In genomic region chr17:83235227-83235626, GRCm38 (mm10) we compare ENCODE assay signal across 18 mouse cellular contexts. TPM values are rescaled to one million over a fixed set of nuclear protein-coding genes. Genes with fewer than 3 reads are reported as not detected.
DNase-seq lines count a peak whose midpoint lies in the region; ATAC-seq and TF ChIP-seq lines count a peak whose summit lies in the region.
"Had no signal": no experiment of that assay in that cellular context is flagged by ENCODE, and none has a peak within 500 bp of the region (broad histone marks: within the 10 kb centered on the region; RNA-seq: fewer than 3 reads in every experiment).

No protein-coding gene starts in this region.

- TF ChIP-seq CTCF in midbrain, postnatal 0 days (IDR thresholded peaks at IDR 0.05), result no peak

- H3K27me3 ChIP-seq in hindbrain, embryonic 16.5 days (replicated peaks; ENCODE audit: control insufficient read depth, insufficient read depth, low read length), result no peaks in the 10 kb centered on the region
- peaks cover 21% of the 10 kb centered on the region for H3K27me3 ChIP-seq in hindbrain, embryonic 10.5 days (ENCODE audit: insufficient read depth, poor library complexity, severe bottlenecking)
- peaks cover 17% of the 10 kb centered on the region for H3K27me3 ChIP-seq in midbrain, postnatal 0 days (ENCODE audit: insufficient read depth, low read length)
- peaks cover 82% of the 10 kb centered on the region for H3K27me3 ChIP-seq in midbrain, embryonic 11.5 days (ENCODE audit: control insufficient read depth, insufficient read depth, low read length)
- H3K27me3 ChIP-seq in forebrain, embryonic 16.5 days (replicated peaks; ENCODE audit: control insufficient read depth, insufficient read depth, low read length), result no peaks in the 10 kb centered on the region
- H3K27me3 ChIP-seq: heart, embryonic 15.5 days had no signal

- DNase-seq in hindbrain, embryonic 10.5 days (ENCODE audit: low spot score), result no peak
- DNase-seq in midbrain, postnatal 0 days (ENCODE audit: low spot score), result peak; percentile 87
- DNase-seq in midbrain, embryonic 11.5 days (ENCODE audit: low spot score, missing footprints), result no peak
- DNase-seq in cerebellum, adult 18-20 months, result peak; percentile 58 to 70
- DNase-seq in right cerebral cortex, postnatal 25 days, result no peak
- DNase-seq in kidney, adult 18-20 months, result no peak
- DNase-seq: adrenal gland, postnatal 10 days; heart, adult 18-20 months; thymus, postnatal 14 days had no signal

- H3K4me2 ChIP-seq in hindbrain, embryonic 16.5 days (ENCODE audit: low read length), result no peak overlapping the region
- no peak overlapping the region for H3K4me2 ChIP-seq in midbrain, postnatal 0 days (ENCODE audit: low read depth, low read length, poor library complexity, severe bottlenecking)
- no peak overlapping the region for H3K4me2 ChIP-seq in midbrain, embryonic 11.5 days
- no peak overlapping the region for H3K4me2 ChIP-seq in forebrain, embryonic 16.5 days (ENCODE audit: low read length)
- H3K4me2 ChIP-seq: heart, embryonic 15.5 days; limb, embryonic 12.5 days had no signal

- WGBS in hindbrain, embryonic 16.5 days, result 62% methylated on average over 10 of the region's 10 CpGs
- WGBS in hindbrain, embryonic 10.5 days, result 89% methylated on average over 10 of the region's 10 CpGs
- 76% methylated on average over 10 of the region's 10 CpGs for WGBS in midbrain, postnatal 0 days
- 89% methylated on average over 10 of the region's 10 CpGs for WGBS in midbrain, embryonic 11.5 days
- WGBS in forebrain, embryonic 16.5 days, result 55% methylated on average over 10 of the region's 10 CpGs

- H3K4me3 ChIP-seq in hindbrain, embryonic 16.5 days (ENCODE audit: low read length), result no peak overlapping the region
- no peak overlapping the region for H3K4me3 ChIP-seq in hindbrain, embryonic 10.5 days
- no peak overlapping the region for H3K4me3 ChIP-seq in midbrain, postnatal 0 days (ENCODE audit: low read depth, low read length)
- H3K4me3 ChIP-seq in midbrain, embryonic 11.5 days (ENCODE audit: low read depth, low read length), result no peak overlapping the region
- H3K4me3 ChIP-seq in forebrain, embryonic 16.5 days (replicated peaks; ENCODE audit: low read length), result no peak overlapping the region
- H3K4me3 ChIP-seq: heart, embryonic 15.5 days; limb, embryonic 12.5 days; megakaryocyte, embryonic 14.5 days had no signal

- peak; percentile 64 for ATAC-seq in hindbrain, embryonic 16.5 days
- ATAC-seq in midbrain, postnatal 0 days (ENCODE audit: low FRiP score), result no peak; the same call in 1 of the 2 replicates
- no peak for ATAC-seq in midbrain, embryonic 11.5 days (ENCODE audit: low FRiP score)
- peak; percentile 92 for ATAC-seq in forebrain, embryonic 16.5 days
- ATAC-seq: CD4-positive, CD25-positive, alpha-beta regulatory T cell, adult 4 months; lung, postnatal 0 days had no signal

- no peak overlapping the region for H3K27ac ChIP-seq in hindbrain, embryonic 16.5 days (ENCODE audit: low read depth, low read length)
- H3K27ac ChIP-seq in hindbrain, embryonic 10.5 days, result no peak overlapping the region
- no peak overlapping the region for H3K27ac ChIP-seq in midbrain, postnatal 0 days (ENCODE audit: low read depth, low read length)
- no peak overlapping the region for H3K27ac ChIP-seq in midbrain, embryonic 11.5 days (ENCODE audit: low read depth, low read length)
- H3K27ac ChIP-seq in forebrain, embryonic 16.5 days (ENCODE audit: low read length), result peak overlapping the region; percentile 77
- H3K27ac ChIP-seq: heart, embryonic 15.5 days; limb, embryonic 12.5 days; liver, embryonic 14.5 days had no signal

- H3K9ac ChIP-seq in hindbrain, embryonic 16.5 days (ENCODE audit: low read depth, low read length), result no peak overlapping the region
- H3K9ac ChIP-seq in midbrain, postnatal 0 days (replicated peaks; ENCODE audit: low read length, poor library complexity, severe bottlenecking), result no peak overlapping the region
- no peak overlapping the region for H3K9ac ChIP-seq in midbrain, embryonic 11.5 days (ENCODE audit: low read length)
- no peak overlapping the region for H3K9ac ChIP-seq in forebrain, embryonic 16.5 days (replicated peaks; ENCODE audit: low read depth, low read length)
- H3K9ac ChIP-seq: heart, embryonic 15.5 days; limb, embryonic 12.5 days; liver, embryonic 14.5 days had no signal

- no peaks in the 10 kb centered on the region for H3K36me3 ChIP-seq in hindbrain, embryonic 16.5 days (ENCODE audit: control insufficient read depth, insufficient read depth, low read length)
- no peaks in the 10 kb centered on the region for H3K36me3 ChIP-seq in hindbrain, embryonic 10.5 days
- no peaks in the 10 kb centered on the region for H3K36me3 ChIP-seq in midbrain, postnatal 0 days (ENCODE audit: insufficient read depth, low read length)
- no peaks in the 10 kb centered on the region for H3K36me3 ChIP-seq in midbrain, embryonic 11.5 days (ENCODE audit: control insufficient read depth, insufficient read depth, low read length)
- no peaks in the 10 kb centered on the region for H3K36me3 ChIP-seq in forebrain, embryonic 16.5 days (ENCODE audit: control insufficient read depth, insufficient read depth)
- H3K36me3 ChIP-seq: heart, embryonic 15.5 days; limb, embryonic 12.5 days had no signal

- H3K4me1 ChIP-seq in hindbrain, embryonic 16.5 days (ENCODE audit: control insufficient read depth, insufficient read depth, low read depth, low read length), result peaks cover 5% of the 10 kb centered on the region; the same call in 1 of the 2 replicates
- H3K4me1 ChIP-seq in hindbrain, embryonic 10.5 days (replicated peaks), result peaks cover 17% of the 10 kb centered on the region
- no peaks in the 10 kb centered on the region for H3K4me1 ChIP-seq in midbrain, postnatal 0 days (ENCODE audit: insufficient read depth, low read length)
- peaks cover 8% of the 10 kb centered on the region for H3K4me1 ChIP-seq in midbrain, embryonic 11.5 days (ENCODE audit: control insufficient read depth, insufficient read depth, low read length)
- peaks cover 16% of the 10 kb centered on the region for H3K4me1 ChIP-seq in forebrain, embryonic 16.5 days (replicated peaks; ENCODE audit: control insufficient read depth, insufficient read depth, low read length)
- H3K4me1 ChIP-seq: limb, embryonic 12.5 days; megakaryocyte, embryonic 14.5 days had no signal

- H3K9me3 ChIP-seq in hindbrain, embryonic 16.5 days (ENCODE audit: control insufficient read depth, low read length), result no peaks in the 10 kb centered on the region
- no peaks in the 10 kb centered on the region for H3K9me3 ChIP-seq in hindbrain, embryonic 10.5 days
- no peaks in the 10 kb centered on the region for H3K9me3 ChIP-seq in midbrain, postnatal 0 days (ENCODE audit: low read length)
- no peaks in the 10 kb centered on the region for H3K9me3 ChIP-seq in midbrain, embryonic 11.5 days (ENCODE audit: control insufficient read depth, low read length)
- no peaks in the 10 kb centered on the region for H3K9me3 ChIP-seq in forebrain, embryonic 16.5 days (ENCODE audit: control insufficient read depth, low read length)
- H3K9me3 ChIP-seq: heart, embryonic 15.5 days; limb, embryonic 12.5 days; megakaryocyte, embryonic 14.5 days had no signal

RNA-seq across cellular contexts. Expression of gene Pkdcc, which starts 20.1 kb away (rescaled TPM):
- 5.0 and 5.1 TPM in 2 replicates for polyA plus RNA-seq in hindbrain, embryonic 16.5 days (2015; fragmentation: Nextera tagmentation; extraction: Ambion mirVana)
- polyA plus RNA-seq in hindbrain, embryonic 10.5 days (2016; fragmentation: Nextera tagmentation; extraction: Ambion mirVana), result 9.1 and 11.4 TPM in 2 replicates
- 27.8 and 33.7 TPM in 2 replicates for total RNA-seq in midbrain, postnatal 0 days (2014; rRNA removed)
- 2.1 and 2.2 TPM in 2 replicates for polyA plus RNA-seq in midbrain, postnatal 0 days (2015; fragmentation: Nextera tagmentation; extraction: Ambion mirVana)
- polyA plus RNA-seq in midbrain, embryonic 11.5 days (2014; fragmentation: Nextera tagmentation; extraction: Ambion mirVana), result 5.0 and 5.5 TPM in 2 replicates
- 5.5 and 5.8 TPM in 2 replicates for polyA plus RNA-seq in forebrain, embryonic 16.5 days (2015; fragmentation: Nextera tagmentation; extraction: Ambion mirVana)
- total RNA-seq: MEL had no signal
- polyA plus RNA-seq: CD4-positive, CD25-positive, alpha-beta regulatory T cell, adult 4 months had no signal

Comparison
In these comparisons a context has a peak if more than half of its experiments do, and no peak if none do; other contexts are left out.
1. DNase-seq: peak in midbrain, postnatal 0 days (single experiment) and cerebellum, adult 18-20 months (2 of 2); none in hindbrain, embryonic 10.5 days (single experiment), midbrain, embryonic 11.5 days (single experiment), right cerebral cortex, postnatal 25 days (single experiment) and kidney, adult 18-20 months (single experiment).
2. ATAC-seq: peak in hindbrain, embryonic 16.5 days (single experiment) and forebrain, embryonic 16.5 days (single experiment); none in midbrain, postnatal 0 days (single experiment) and midbrain, embryonic 11.5 days (single experiment).